Mouse (Mus musculus) brain, embryonic 14.5 days (tissue): ENCODE measurements around the gene Gm49661.

Experiments
- CTCF ChIP-seq: fragments of 200-500 bp; IDR thresholded peaks from 2 replicates; pipeline ENCODE4 v1.5.1; 2012; ENCODE audit warnings: inconsistent platforms, mild to moderate bottlenecking, moderate library complexity, borderline replicate concordance; ENCODE audit not compliant: insufficient read depth, insufficient read length; ENCODE audit errors: extremely low read depth
- POLR2A ChIP-seq: fragments of 200-500 bp; IDR thresholded peaks from 2 replicates; pipeline ENCODE4 v1.6.1; 2012; ENCODE audit warnings: mild to moderate bottlenecking, inconsistent platforms, borderline replicate concordance; ENCODE audit not compliant: poor library complexity, insufficient read depth, insufficient read length, severe bottlenecking; ENCODE audit errors: extremely low read depth

- TF ChIP-seq CTCF (no peak), POLR2A (no peak)
Measured at GRCm38 (mm10) chr8:84970135-84970790, 1.0 kb upstream of the Gm49661 start.
